Mouse (Mus musculus) adrenal gland, postnatal 10 days (tissue): ENCODE data around the gene Sox30. TPM values are rescaled to one million over a fixed set of nuclear protein-coding genes. Genes with fewer than 3 reads are reported as not detected.
"Not testable (repeated sequence)": the region's sequence is repeated elsewhere in the genome, so short reads cannot be mapped to it uniquely, and the experiment has no call there.

Experiments used
- DNase-seq: peaks from one replicate; pipeline ENCODE4 v3.0.0; 2021; ENCODE audit warnings: mixed read lengths
- total RNA-seq, 2 experiments: library from RNA; stranded (reverse); gene quantifications; 2 replicates each; pipeline ENCODE4 v1.2.3; 2021

Gene Sox30
- total RNA-seq, 2 experiments from 2014 or later: 0.24 to 0.36 TPM

DNA sequence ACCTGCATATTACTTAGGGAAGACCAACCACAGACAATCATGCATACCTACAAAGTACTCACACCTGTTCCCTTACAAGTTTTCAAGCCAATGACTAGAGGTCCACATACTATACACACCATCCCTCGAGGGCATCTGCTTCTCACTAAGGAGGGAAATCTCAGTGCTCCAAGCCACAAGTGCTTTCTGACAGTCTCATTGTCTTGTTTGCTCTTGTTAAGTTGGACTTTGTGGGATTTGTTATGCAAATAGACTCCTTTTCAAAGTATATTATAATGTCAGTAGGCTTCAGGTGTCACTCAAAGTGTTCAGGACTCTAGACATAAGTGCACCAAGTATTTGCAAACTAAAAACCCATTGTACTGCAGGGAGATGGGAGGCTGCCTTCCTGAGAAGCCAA, 40.1 kb downstream of the Sox30 start:
- no peak for DNase-seq

DNA sequence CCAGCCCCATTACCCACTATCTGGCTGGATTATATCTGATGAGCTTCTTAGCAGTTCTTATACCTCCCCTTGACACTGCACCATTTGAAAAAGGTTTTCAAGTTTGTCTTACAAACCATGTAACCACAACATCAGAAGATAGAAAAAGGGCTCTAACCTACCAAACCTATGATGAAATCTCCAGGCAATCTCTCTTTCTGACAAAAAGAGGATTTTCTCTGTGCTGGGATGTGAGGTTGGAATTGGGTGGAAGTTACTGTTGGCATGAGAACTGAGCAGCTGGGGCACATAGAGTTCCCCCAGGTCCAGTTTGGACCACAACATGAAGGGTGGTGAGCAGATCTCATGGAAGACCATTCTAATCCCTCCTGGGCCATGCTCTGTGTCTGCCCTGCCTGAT, 41.7 kb downstream of the Sox30 start:
- no peak for DNase-seq

DNA sequence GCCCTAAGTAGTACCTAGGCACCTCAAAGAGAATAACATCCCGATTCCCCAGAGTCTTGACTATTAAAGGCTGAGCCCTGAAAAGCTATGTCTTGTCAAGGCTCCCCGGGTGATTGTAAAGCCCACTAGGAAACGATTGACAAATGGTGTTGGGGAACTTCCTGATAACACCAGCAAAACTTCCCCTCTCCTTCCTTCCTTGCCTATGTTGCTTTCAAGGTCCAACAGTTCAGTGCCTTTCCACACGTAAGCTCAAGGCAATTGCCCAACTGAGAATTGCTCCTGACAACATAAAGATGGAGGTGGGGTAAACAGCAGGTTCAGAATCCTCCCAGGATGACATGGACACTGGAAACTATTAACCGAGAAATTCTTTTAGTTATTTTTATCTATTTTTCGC, 42.9 kb downstream of the Sox30 start:
- DNase-seq: no peak

DNA sequence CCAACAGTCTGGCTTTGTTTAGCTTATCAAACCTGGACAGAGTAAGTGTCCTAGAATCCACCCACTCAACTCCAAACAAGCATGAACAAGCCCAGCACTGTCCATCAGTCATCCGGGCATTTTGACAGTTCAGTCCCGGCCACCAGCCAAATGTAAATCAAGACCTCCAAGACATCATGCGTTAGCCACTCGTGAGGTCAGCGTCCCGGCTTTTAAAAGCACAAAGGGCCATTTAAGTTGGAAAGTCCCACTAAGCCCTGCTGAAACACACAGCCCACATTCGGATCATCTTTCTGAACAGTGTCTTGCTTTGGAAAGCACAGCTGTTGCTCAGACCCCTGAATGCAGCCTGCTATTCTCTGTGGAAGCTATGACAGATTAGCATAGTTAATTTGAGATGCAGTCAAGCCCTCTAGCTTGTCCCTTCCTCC, 45.9 kb downstream of the Sox30 start:
- peak; percentile 28 for DNase-seq

DNA sequence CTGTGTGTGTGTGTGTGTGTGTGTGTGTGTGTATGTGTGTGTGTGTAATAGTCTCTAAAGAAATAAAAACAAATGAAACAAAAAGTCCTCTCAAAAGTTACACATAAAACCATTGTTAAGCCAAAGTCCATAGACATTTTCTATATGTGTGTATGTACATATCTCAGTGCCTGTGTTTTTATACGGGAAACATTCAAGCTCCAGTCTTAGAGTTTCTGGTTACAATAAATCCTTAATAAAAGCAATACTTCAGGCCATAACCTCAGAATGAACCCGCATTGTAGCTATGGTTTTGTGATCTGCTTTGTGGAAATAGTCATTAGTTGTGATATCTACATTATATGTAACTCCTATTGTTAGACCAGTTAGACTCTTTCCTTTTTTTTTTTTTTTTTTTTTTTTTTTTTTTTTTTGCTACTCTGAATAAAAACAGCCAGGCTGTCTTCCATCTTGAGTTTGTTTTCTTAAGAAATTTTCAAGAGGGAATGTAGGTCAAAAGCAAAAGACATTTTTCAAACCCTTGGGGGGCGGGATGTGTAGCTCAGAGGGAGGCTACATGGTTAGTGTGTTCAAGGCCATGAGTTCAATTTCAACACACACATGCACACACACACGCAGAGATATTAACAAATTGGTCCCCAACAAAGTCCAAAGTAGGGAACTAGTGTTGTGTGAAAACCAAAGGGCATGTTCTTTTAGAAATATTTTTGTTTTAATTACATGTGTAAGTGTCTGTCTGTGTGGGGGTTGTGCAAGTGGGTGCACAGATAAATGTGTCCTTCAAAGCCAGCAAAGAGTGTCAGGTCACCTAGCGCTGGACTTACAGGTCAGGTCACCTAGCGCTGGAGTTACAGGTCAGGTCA, 48.1 kb downstream of the Sox30 start:
- no peak for DNase-seq

DNA sequence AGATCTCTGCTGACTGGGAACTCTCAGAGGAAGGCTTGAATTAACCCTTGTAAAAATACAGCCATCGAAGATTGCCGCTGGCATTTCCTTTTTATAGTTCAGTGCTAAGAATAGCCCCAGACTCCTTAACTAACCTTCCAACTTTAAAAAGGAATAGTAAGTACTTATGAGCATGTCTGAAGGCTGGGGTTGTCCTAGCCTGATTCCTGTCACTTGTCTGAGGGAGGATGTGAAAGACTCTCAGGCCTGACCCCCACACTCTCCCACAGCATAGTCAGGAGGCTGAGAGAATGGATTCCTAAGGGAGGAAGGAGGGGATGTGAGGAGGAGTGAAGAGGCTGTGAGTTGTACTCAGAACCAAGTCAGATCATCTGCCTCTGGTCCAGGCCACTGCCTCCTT, 49.4 kb downstream of the Sox30 start:
- DNase-seq: no peak

DNA sequence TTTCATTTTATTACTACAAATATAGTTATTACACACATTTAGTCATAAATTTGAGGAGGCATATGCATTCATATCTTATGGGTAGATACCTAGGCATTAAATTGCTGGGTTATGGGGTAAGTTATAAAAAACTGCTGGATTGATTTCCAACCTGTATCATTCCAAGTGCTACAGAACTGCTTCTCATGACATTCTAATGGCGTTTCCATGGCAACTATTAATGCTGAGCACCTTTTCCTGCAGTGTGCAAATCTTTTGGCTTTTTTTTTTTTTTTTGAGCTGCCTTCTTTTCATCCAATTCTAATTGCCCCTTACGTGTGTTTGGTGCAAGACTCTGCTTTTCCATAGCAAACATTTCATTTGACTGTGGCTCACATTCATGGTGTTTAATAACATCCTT, 49.9 kb downstream of the Sox30 start:
- no peak for DNase-seq

DNA sequence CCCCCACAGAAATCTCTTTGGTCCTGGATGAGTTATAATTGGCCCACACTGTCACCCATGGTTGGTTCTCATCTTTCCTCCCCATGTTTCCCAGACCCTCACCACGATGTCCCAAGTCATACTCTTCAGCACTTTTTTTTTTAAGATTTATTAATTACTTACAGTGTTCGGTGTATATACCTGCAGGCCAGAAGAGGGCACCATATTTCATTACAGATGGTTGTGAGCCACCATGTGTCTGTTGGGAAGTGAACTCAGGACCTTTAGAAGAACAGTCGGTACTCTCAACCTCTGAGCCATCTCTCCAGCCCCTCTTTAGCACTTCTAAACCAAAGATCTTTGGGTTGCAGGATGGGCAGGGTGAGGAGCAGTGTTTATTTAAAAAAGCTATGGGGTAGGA, 51.4 kb downstream of the Sox30 start:
- DNase-seq: no peak

DNA sequence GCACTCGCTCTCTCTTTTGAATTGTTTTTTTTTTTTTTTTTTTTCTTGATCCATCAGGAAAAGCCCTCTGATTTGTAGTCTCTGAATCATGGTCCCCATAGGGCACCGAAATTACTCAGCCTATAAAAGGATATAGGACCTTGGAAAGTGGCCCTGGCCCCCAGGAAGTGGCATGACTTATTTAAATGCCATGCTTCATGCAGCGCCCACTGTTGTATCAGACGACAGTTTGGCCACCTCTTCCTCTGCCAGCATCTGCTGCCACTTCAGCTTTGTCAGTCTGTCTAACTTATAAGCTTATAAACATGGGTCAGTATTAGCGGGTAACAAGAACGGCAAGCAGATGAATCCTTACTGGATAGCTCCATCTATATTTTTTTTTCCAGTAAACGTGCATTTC, 52.8 kb downstream of the Sox30 start:
- peak; percentile 54 for DNase-seq

DNA sequence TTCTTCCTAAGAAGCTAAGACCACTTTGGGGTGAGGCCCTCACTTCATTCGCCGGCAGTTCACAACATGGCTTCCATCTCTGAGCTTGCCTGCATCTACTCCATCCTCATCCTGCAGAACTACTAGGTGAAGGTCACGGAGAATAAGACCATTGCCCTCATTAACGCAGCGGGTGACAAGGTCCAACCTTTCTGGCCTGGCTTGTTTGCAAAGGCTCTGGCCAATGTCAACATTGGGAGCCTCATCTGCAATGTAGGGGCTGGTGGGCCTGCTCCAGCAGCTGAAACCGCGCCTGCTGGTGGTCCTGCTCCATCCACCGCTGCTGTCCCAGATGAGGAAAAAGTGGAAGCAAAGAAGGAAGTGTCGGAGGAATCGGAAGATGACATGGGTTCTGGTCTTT, 56.3 kb downstream of the Sox30 start:
- DNase-seq: no peak

DNA sequence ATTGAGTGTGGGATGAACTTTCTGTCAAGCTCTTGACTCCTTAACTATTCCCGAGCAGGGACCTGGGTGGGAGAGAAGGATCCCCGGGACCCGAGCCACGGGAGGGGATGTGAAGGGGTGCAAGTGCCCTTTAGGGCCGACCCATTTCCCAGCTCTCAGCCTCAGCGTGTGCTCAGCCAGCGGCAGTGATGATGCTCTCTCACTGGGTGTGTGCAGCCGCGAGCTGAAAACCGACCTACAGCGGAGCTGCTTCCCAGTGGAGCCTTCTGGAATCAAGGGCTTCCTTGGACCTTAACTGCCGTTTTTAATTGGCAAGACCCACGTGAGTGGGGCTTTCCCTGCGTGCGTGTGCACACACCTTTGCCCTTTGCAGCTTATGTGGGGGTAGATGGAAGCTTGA, 58.8 kb downstream of the Sox30 start:
- DNase-seq: no peak

DNA sequence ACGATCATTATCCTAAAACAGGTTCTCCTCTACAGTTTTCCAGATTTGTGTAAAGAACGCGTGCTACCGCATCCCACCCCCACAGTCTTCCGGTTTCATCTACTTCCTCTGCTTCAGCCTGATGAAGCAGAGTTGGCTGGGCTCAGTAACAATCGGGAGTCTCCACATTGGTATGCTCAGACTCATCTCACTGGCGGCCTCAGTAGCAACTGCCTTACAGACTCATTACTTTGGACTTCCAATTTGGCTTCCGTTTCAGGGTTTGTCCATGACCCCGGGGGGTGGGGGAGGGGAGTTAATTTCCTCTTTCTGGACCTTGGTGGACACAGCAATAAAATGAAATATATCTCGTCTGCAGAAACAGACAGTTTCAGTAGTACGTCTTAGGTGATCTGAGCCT, 59.2 kb downstream of the Sox30 start:
- peak; percentile 76 for DNase-seq

DNA sequence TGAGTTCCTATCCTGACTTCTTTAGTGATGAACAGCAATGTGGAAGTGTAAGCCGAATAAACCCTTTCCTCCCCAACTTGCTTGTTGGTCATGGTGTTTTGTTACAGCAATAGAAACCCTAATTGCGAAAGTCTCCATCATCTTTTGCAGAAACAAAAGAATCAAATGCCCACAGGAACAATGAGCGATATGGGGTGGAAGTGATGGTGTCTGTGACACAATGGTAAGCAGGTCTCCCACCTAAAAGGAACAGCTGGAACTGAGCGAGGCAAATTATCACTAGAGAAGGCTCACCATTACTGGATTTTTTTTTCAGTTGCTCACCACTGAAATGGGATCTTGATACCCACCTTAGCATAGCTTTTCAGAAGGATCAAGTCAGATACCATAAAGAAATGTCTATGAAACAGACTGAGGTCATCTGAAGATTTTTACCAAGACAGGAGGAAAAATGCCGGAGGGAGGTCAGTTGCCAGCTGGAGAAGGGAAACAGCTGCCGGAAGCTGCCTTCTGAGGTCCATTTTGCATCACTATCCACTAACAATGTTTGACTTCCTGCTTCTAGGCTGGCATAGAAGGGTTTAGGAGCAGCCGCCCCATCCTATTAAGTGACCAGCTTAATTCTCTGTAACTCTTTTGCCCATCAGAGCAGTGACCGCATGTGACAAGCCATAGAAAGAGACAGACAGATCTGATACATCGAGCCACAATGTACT, 60.9 kb downstream of the Sox30 start:
- DNase-seq: no peak

DNA sequence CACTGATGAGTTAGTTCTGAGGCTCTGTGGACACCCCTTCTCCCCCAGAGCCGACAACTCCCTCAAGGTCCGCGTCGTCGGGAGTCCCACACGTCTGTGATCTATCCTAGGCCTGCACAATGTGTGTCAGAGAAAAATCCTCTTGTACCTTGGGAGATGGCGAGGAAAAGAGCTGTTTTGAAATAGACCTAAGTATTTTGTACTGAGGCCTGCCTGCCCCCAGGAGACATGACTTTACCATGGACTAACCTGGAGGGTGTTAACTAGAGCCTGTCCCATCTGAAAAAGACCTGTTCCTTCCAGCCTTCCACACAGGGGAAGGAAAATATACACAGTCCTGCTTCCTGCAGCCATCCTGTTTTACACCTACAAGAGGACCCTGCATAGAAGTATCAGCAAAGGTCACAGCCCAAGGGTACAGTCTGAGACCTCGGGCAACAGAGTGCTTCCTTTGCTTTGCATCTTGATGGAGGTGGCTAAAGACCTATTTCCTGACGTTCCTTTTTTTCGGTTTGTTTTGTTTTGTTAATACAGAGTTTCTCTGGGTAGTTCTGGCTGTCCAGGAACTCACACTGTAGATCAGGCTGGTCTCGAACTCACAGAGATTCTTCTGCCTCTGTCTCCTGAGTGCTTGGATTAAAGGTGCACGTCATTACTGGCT, 61.6 kb downstream of the Sox30 start:
- no peak for DNase-seq

DNA sequence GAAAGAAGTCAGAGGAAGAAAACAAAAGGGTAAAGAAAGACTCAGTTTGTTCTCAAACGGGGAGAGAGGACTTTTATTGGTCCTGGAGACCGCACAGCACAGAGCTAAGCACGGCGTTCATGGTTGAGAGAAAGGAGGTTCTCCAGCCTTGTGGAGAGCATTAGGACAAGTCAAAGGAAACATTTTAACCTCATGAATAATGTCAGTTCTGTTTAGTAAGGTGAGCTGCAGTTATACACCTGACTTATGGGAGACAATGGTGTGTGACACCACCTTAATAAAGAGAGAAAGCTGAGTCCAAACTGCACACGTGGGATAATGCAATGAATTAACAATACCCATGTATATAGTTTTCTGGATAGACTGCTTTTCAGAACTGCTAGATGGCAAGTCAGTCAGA, 64.7 kb downstream of the Sox30 start:
- DNase-seq: no peak

DNA sequence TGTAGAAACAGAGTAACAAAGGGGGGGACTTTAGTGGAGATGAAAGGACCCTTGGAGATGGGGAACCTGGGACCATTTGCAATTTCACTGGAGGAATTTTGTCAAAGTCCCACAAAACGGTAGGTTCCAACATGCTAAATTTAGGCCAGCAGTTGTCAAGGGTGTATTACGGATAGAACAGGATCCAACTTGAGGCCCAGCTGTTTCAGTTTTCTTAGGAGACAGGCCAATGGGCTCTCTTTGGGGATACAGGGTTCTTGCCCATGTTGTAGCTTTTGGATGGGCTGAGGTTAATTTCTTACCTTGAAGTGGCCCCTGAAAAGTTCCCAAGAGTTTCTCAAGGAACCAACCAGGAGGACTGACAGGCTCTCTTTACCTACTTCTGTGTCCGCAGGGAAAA, 67.2 kb downstream of the Sox30 start:
- DNase-seq: no peak

DNA sequence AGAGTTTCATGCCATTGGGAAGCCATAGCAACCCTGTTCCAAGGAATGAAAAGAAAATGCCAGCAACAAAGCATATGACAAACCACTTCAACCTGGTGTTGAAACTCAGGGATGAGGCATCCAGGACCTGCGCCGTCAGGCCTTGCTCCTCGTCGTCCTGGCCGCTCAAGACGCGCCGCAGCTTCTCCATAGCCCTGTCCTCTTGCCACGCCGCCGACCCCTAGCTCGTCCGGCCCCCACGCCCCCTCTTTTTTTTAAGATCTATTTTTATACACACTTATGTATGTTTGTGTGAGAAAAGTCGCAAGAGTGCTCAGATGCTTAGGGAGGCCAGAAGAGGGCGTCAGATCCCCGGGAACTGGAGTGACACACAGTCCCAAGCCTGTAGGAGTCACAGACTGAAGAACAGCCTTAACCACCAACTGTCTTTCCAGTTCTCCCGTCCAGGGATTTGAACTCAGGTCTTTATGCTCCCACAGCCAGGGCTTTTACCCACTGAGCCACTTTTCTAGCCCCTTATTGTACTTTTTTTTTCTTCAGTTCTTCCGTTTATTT, 72.1 kb downstream of the Sox30 start, which contains the start of gene Gm12166:
Gm12166 (minus strand) TSS at position 217 of the 555 bp plus-strand sequence.
- DNase-seq: peak; percentile 78

DNA sequence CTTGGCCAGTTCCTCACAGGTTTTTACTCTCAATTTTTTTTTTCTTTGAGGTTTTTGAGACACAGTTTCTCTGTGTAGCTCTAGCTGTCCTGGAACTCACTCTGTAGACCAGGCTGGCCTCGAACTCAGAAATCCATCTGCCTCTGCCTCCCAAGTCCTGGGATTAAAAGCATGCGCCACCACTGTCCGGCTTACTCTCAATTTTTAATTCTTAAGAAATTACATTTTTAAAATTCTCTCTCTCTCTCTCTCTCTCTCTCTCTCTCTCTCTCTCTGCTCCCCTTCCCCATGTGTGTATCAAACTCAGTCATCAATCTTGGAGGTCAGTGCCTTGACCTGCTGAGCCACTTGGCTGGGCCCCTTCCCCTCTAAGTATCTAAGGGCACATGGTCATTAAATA, 73.3 kb downstream of the Sox30 start:
- not testable (repeated sequence) for DNase-seq

DNA sequence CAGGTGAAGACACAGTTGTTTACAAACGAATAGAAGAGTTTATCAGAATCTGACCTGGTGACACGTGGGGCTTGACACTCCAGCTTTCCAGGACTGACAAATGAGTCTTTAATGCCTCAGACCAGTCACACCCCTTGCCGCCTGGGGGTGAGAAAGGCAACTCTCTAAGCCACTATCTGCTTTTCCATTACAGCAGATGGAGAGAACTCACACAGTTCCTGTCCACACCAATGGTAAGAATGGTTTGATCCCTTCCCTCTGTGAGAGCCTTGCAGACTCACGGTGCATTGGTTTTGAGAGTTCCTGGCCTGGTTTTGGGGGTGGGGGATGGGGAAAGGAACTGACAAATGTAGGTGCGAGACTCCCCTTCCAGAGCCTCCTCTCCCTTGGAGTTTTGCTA, 74.2 kb downstream of the Sox30 start:
- no peak for DNase-seq

DNA sequence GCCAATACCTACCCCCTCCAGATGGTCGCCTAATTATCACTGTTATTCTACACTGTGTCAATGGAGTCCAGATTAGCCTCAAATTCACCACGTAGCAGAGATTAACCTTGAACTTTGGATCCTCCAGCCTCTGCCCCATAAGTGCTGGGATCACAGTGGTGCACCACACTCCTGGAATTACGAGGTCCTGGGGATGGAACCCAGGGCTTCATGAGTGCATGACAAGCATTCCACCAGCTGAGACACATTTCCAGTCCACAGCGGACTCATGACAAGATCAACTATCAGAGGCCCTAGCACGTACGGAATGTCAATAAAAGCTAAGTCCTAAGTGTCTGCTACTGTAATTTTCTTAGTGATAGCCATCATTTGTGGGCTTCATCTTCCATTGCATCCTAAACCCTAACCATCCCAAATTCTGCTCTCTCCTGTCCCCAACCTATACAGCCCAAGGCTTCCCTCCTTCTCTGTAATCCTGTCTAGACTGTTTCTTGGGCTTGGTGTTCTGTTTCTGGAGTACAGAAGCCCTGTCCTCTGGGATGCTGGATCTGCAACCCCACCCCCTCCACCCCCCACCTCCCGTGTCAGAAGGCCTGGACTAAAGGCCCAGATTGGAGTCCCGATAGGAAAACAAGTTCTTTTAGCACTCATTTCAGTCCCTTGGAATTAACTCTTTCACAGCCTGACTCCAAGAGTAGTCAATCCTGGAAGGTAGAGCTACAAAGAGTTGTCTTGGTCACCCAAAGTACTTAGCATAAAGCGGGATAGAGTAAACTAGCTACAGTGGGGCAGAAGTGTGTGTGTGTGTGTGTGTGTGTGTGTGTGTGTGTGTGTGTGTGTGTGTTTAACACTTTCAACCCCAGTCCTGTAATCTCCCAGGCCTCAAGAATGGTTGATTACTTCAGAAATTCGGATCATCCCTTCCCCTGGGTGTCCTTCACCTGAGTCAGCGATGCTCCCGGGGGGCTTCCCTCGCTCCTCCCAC, 75.1 kb downstream of the Sox30 start:
- DNase-seq: no peak
